Mouse (Mus musculus) olfactory bulb, adult 2 months (tissue): ENCODE measurements around the gene 3100002H09Rik.

Experiments
- CTCF ChIP-seq: fragments of 200-500 bp; IDR thresholded peaks from 2 replicates; pipeline ENCODE4 v1.5.1; 2012; ENCODE audit warnings: low read depth, mild to moderate bottlenecking, low read length, moderate library complexity; ENCODE audit not compliant: insufficient read depth
- POLR2A ChIP-seq: fragments of 200-500 bp; IDR thresholded peaks from 2 replicates; pipeline ENCODE4 v1.6.1; 2012; ENCODE audit warnings: mild to moderate bottlenecking, low read depth, low read length, moderate library complexity; ENCODE audit not compliant: insufficient read depth

GRCm38 (mm10) chr4:124632856-124633255 is 22.3 kb upstream of the 3100002H09Rik start:
- TF ChIP-seq CTCF (no peak), POLR2A (no peak)
